Mouse (Mus musculus) MEL (cell line): ENCODE measurements around the gene Mpc1. TPM values are rescaled to one million over a fixed set of nuclear protein-coding genes. Genes with fewer than 3 reads are reported as not detected.

Experiments used
- DNase-seq: peaks from one replicate; pipeline ENCODE4 v3.0.0; 2011; ENCODE audit warnings: low read depth, low spot score
- H3K27ac ChIP-seq: 2 replicates; pipeline ENCODE4 v1.5.1; 2012; ENCODE audit warnings: low read depth, mild to moderate bottlenecking, control low read depth, low read length, moderate library complexity; ENCODE audit not compliant: control insufficient read depth
- H3K27me3 ChIP-seq, 2 experiments: fragments of 150-350 bp in 1 of 2; sonication (generic) in 1 of 2; 2 replicates each; pipeline ENCODE4 v1.6.1; 2012; ENCODE audit warnings: low read length in 2 of 2, mild to moderate bottlenecking in 2 of 2, improper control_type of control experiment in 1 of 2, moderate library complexity in 1 of 2; ENCODE audit not compliant: insufficient read depth in 2 of 2, control insufficient read depth in 1 of 2
- H3K36me3 ChIP-seq, 2 experiments: 2 replicates each; pipeline ENCODE4 v1.6.1; 2012 to 2014; ENCODE audit warnings: low read length in 2 of 2, improper control_type of control experiment in 1 of 2, inconsistent platforms in 1 of 2, mild to moderate bottlenecking in 1 of 2; ENCODE audit not compliant: insufficient read depth in 2 of 2, control insufficient read depth in 1 of 2
- H3K4me1 ChIP-seq, 2 experiments: fragments of 150-350 bp in 1 of 2; sonication (generic) in 1 of 2; 2 replicates each; pipeline ENCODE4 v1.6.1; 2012; ENCODE audit warnings: low read length in 2 of 2, improper control_type of control experiment in 1 of 2, mild to moderate bottlenecking in 1 of 2; ENCODE audit not compliant: insufficient read depth in 2 of 2, control insufficient read depth in 1 of 2
- H3K4me3 ChIP-seq, 2 experiments: fragments of 150-350 bp in 1 of 2; sonication (generic) in 1 of 2; 2 replicates each; pipeline ENCODE4 v1.5.1; 2012; ENCODE audit warnings: low read depth in 2 of 2, low read length in 2 of 2, mild to moderate bottlenecking in 2 of 2, moderate library complexity in 2 of 2, control low read depth in 1 of 2, improper control_type of control experiment in 1 of 2; ENCODE audit not compliant: control insufficient read depth in 1 of 2, insufficient read depth in 1 of 2
- H3K79me2 ChIP-seq: 2 replicates; pipeline ENCODE4 v1.6.1; 2012; ENCODE audit warnings: mild to moderate bottlenecking, low read length, moderate library complexity; ENCODE audit not compliant: control insufficient read depth, poor library complexity, insufficient read depth
- H3K9ac ChIP-seq: 2 replicates; pipeline ENCODE4 v1.6.1; 2012; ENCODE audit warnings: low read depth, mild to moderate bottlenecking, control low read depth, low read length, moderate library complexity; ENCODE audit not compliant: control insufficient read depth, poor library complexity, severe bottlenecking
- H3K9me3 ChIP-seq: fragments of 150-350 bp; sonication (generic); replicated peaks from 2 replicates; pipeline ENCODE4 v1.6.1; 2012; ENCODE audit warnings: mild to moderate bottlenecking, low read length, improper control_type of control experiment, moderate library complexity; ENCODE audit not compliant: insufficient read depth
- BHLHE40 ChIP-seq: IDR thresholded peaks from 2 replicates; pipeline ENCODE4 v1.6.1; 2012; ENCODE audit warnings: low read depth, mild to moderate bottlenecking, inconsistent platforms, low read length, improper control_type of control experiment, borderline replicate concordance
- CHD1 ChIP-seq: IDR thresholded peaks from 2 replicates; pipeline ENCODE4 v1.6.1; 2012; ENCODE audit warnings: low read depth, mild to moderate bottlenecking, inconsistent platforms, low read length, improper control_type of control experiment
- CHD2 ChIP-seq: IDR thresholded peaks from 2 replicates; pipeline ENCODE4 v1.6.1; 2011; ENCODE audit warnings: low read length, improper control_type of control experiment
- CTCF ChIP-seq, 3 experiments: IDR thresholded peaks in 2 of 3; conservative IDR thresholded peaks in 1 of 3; 2 replicates each; pipeline ENCODE4 v1.5.1; 2011 to 2012; ENCODE audit warnings: low read length in 3 of 3, low read depth in 2 of 3, mild to moderate bottlenecking in 2 of 3, improper control_type of control experiment in 1 of 3, inconsistent platforms in 1 of 3, mixed read lengths in 1 of 3, moderate library complexity in 1 of 3; ENCODE audit not compliant: control insufficient read depth in 1 of 3, insufficient read depth in 1 of 3, poor library complexity in 1 of 3, severe bottlenecking in 1 of 3
- E2F4 ChIP-seq: IDR thresholded peaks from 2 replicates; pipeline ENCODE4 v1.6.1; 2011; ENCODE audit warnings: low read depth, low read length, improper control_type of control experiment, borderline replicate concordance
- ELF1 ChIP-seq: IDR thresholded peaks from 2 replicates; pipeline ENCODE4 v1.6.1; 2014; ENCODE audit warnings: low read depth, mild to moderate bottlenecking, inconsistent platforms, low read length, improper control_type of control experiment, moderate library complexity
- EP300 ChIP-seq, 2 experiments: IDR thresholded peaks; 2 replicates each; pipeline ENCODE4 v1.6.1; 2011; ENCODE audit warnings: improper control_type of control experiment in 2 of 2, low read length in 2 of 2, low read depth in 1 of 2, mild to moderate bottlenecking in 1 of 2
- ETS1 ChIP-seq: IDR thresholded peaks from 2 replicates; pipeline ENCODE4 v1.6.1; 2012; ENCODE audit warnings: low read depth, mild to moderate bottlenecking, inconsistent platforms, low read length, improper control_type of control experiment, moderate library complexity
- GABPA ChIP-seq: IDR thresholded peaks from 2 replicates; pipeline ENCODE4 v1.6.1; 2012; ENCODE audit warnings: low read depth, mild to moderate bottlenecking, inconsistent platforms, low read length, improper control_type of control experiment, moderate library complexity
- GATA1 ChIP-seq: IDR thresholded peaks from 2 replicates; pipeline ENCODE4 v1.6.1; 2011; ENCODE audit warnings: low read depth, low read length, improper control_type of control experiment
- HCFC1 ChIP-seq: IDR thresholded peaks from 2 replicates; pipeline ENCODE4 v1.6.1; 2012; ENCODE audit warnings: low read depth, mild to moderate bottlenecking, inconsistent platforms, low read length, improper control_type of control experiment, moderate library complexity
- KAT2A ChIP-seq: conservative IDR thresholded peaks from 2 replicates; pipeline ENCODE4 v1.6.1; 2012; ENCODE audit warnings: low read depth, low read length, improper control_type of control experiment, inconsistent platforms
- MAFK ChIP-seq: IDR thresholded peaks from 2 replicates; pipeline ENCODE4 v1.6.1; 2011; ENCODE audit warnings: low read depth, mild to moderate bottlenecking, low read length, improper control_type of control experiment, borderline replicate concordance
- MAX ChIP-seq: IDR thresholded peaks from 2 replicates; pipeline ENCODE4 v1.6.1; 2011; ENCODE audit warnings: low read length, improper control_type of control experiment
- MAZ ChIP-seq: IDR thresholded peaks from 2 replicates; pipeline ENCODE4 v1.6.1; 2012; ENCODE audit warnings: low read depth, mild to moderate bottlenecking, inconsistent platforms, low read length, improper control_type of control experiment
- MEF2A ChIP-seq: IDR thresholded peaks from 2 replicates; pipeline ENCODE4 v1.6.1; 2014; ENCODE audit warnings: low read depth, mild to moderate bottlenecking, inconsistent platforms, low read length, improper control_type of control experiment; ENCODE audit not compliant: poor library complexity, insufficient replicate concordance, severe bottlenecking; ENCODE audit errors: extremely low read depth
- MXI1 ChIP-seq: IDR thresholded peaks from 2 replicates; pipeline ENCODE4 v1.6.1; 2011; ENCODE audit warnings: mild to moderate bottlenecking, low read depth, low read length, improper control_type of control experiment
- MYB ChIP-seq: IDR thresholded peaks from 2 replicates; pipeline ENCODE4 v1.6.1; 2011; ENCODE audit warnings: mild to moderate bottlenecking, low read depth, low read length, improper control_type of control experiment
- MYC ChIP-seq: IDR thresholded peaks from 2 replicates; pipeline ENCODE4 v1.6.1; 2011; ENCODE audit warnings: low read depth, mild to moderate bottlenecking, low read length, improper control_type of control experiment, moderate library complexity
- NRF1 ChIP-seq: IDR thresholded peaks from 2 replicates; pipeline ENCODE4 v1.6.1; 2014; ENCODE audit warnings: low read depth, mild to moderate bottlenecking, inconsistent platforms, low read length, improper control_type of control experiment, moderate library complexity; ENCODE audit not compliant: poor library complexity, insufficient read depth, severe bottlenecking
- POLR2A ChIP-seq, 2 experiments: IDR thresholded peaks; 2 replicates each; pipeline ENCODE4 v1.6.1; 2011 to 2012; ENCODE audit warnings: low read length in 2 of 2, mild to moderate bottlenecking in 2 of 2, control low read depth in 1 of 2, improper control_type of control experiment in 1 of 2, low read depth in 1 of 2, moderate library complexity in 1 of 2; ENCODE audit not compliant: control insufficient read depth in 1 of 2, insufficient read depth in 1 of 2, poor library complexity in 1 of 2
- POLR2AphosphoS2 ChIP-seq: IDR thresholded peaks from 2 replicates; pipeline ENCODE4 v1.6.1; 2011; ENCODE audit warnings: low read length, improper control_type of control experiment
- RAD21 ChIP-seq: IDR thresholded peaks from 2 replicates; pipeline ENCODE4 v1.6.1; 2011; ENCODE audit warnings: mild to moderate bottlenecking, low read depth, low read length, improper control_type of control experiment
- SIN3A ChIP-seq: IDR thresholded peaks from 2 replicates; pipeline ENCODE4 v1.6.1; 2012; ENCODE audit warnings: low read length, improper control_type of control experiment, inconsistent platforms
- SMC3 ChIP-seq: IDR thresholded peaks from 2 replicates; pipeline ENCODE4 v1.6.1; 2011; ENCODE audit warnings: low read depth, low read length, improper control_type of control experiment
- TAL1 ChIP-seq: IDR thresholded peaks from 2 replicates; pipeline ENCODE4 v1.6.1; 2012; ENCODE audit warnings: mild to moderate bottlenecking, inconsistent platforms, low read length, moderate library complexity, mixed read lengths
- TBP ChIP-seq: IDR thresholded peaks from 2 replicates; pipeline ENCODE4 v1.8.0; 2011; ENCODE audit warnings: low read depth, low read length, improper control_type of control experiment
- TCF12 ChIP-seq: IDR thresholded peaks from 2 replicates; pipeline ENCODE4 v1.6.1; 2014; ENCODE audit warnings: low read depth, mild to moderate bottlenecking, inconsistent platforms, low read length, improper control_type of control experiment, moderate library complexity
- UBTF ChIP-seq: IDR thresholded peaks from 2 replicates; pipeline ENCODE4 v1.6.1; 2012; ENCODE audit warnings: low read depth, mild to moderate bottlenecking, inconsistent platforms, low read length, improper control_type of control experiment, moderate library complexity, borderline replicate concordance; ENCODE audit not compliant: insufficient read depth
- USF1 ChIP-seq: IDR thresholded peaks from 2 replicates; pipeline ENCODE4 v1.6.1; 2014; ENCODE audit warnings: low read depth, mild to moderate bottlenecking, inconsistent platforms, low read length, improper control_type of control experiment, moderate library complexity
- USF2 ChIP-seq, 2 experiments: IDR thresholded peaks; 2 replicates each; pipeline ENCODE4 v1.6.1; 2011 to 2012; ENCODE audit warnings: improper control_type of control experiment in 2 of 2, low read length in 2 of 2, borderline replicate concordance in 1 of 2, inconsistent platforms in 1 of 2, low read depth in 1 of 2, mild to moderate bottlenecking in 1 of 2; ENCODE audit not compliant: insufficient read depth in 1 of 2
- ZC3H11A ChIP-seq: IDR thresholded peaks from 2 replicates; pipeline ENCODE4 v1.6.1; 2012; ENCODE audit warnings: low read depth, mild to moderate bottlenecking, inconsistent platforms, low read length, improper control_type of control experiment
- ZKSCAN1 ChIP-seq: IDR thresholded peaks from 2 replicates; pipeline ENCODE4 v1.6.1; 2012; ENCODE audit warnings: low read depth, mild to moderate bottlenecking, inconsistent platforms, low read length, improper control_type of control experiment, moderate library complexity
- ZMIZ1 ChIP-seq: IDR thresholded peaks from 2 replicates; pipeline ENCODE4 v1.6.1; 2012; ENCODE audit warnings: low read depth, mild to moderate bottlenecking, inconsistent platforms, low read length, improper control_type of control experiment, moderate library complexity
- ZNF384 ChIP-seq: IDR thresholded peaks from 2 replicates; pipeline ENCODE4 v1.6.1; 2012; ENCODE audit warnings: low read depth, mild to moderate bottlenecking, inconsistent platforms, low read length, improper control_type of control experiment
- polyA plus RNA-seq, 2 experiments: library from polyadenylated mRNA; stranded (reverse) in 1 of 2; unstranded in 1 of 2; fragments of >175 nt in 1 of 2; fragments of >200 nt in 1 of 2; gene quantifications; 2 replicates each; pipeline versions ENCODE4 v1.2.1 to v1.2.4; 2012; ENCODE audit warnings: low replicate concordance in 2 of 2, low read depth in 1 of 2; ENCODE audit not compliant: insufficient read length in 2 of 2, insufficient read depth in 1 of 2, missing spikeins in 1 of 2
- total RNA-seq: library from RNA; depleted of rRNA; stranded (reverse); fragments of 300-350 nt; gene quantifications from 2 replicates; pipeline ENCODE4 v1.2.3, GENCODE M21; 2012; rRNA removed

Mpc1 gene
- total RNA-seq (89.6 and 105 TPM in 2 replicates), polyA plus RNA-seq (10 to 100 TPM in 1 of 2 experiments, not detected in 1; 56.2 TPM)

- H3K4me1 ChIP-seq: peaks cover 4 to 7% of the 10 kb centered on the region in 2 experiments; a peak in 3 of 4 replicates
- H3K27me3 ChIP-seq: no peaks in the 10 kb centered on the region; a peak in 1 of 4 replicates
- DNase-seq: peak; percentile 86
- H3K4me3 ChIP-seq: peak within 1 kb of the TSS; percentile 93 to 95
- H3K36me3 ChIP-seq: peaks cover 0 to 8% of the 10 kb centered on the region in 2 experiments; a peak in 2 of 4 replicates
- peaks cover 21% of the 10 kb centered on the region for H3K79me2 ChIP-seq
- H3K9ac ChIP-seq: peak within 1 kb of the TSS; percentile 90
- H3K9me3 ChIP-seq: no peaks in the 10 kb centered on the region
- H3K27ac ChIP-seq: peak within 1 kb of the TSS; percentile 78
- TF ChIP-seq TCF12 (no peak), BHLHE40 (no peak), ZKSCAN1 (no peak), MXI1 (peak; percentile 52; the same call in 1 of the 2 replicates), UBTF (no peak), ELF1 (no peak), TAL1 (no peak), E2F4 (no peak), NRF1 (no peak), TBP (0 out of 2 replicates have a peak, but pooled peaks have one; percentile 5), HCFC1 (peak; percentile 56), EP300 (IDR thresholded peaks at IDR 0.05; ENCODE audit: low read depth in 1 of 2, low read length in 2 of 2) (no peak; a peak in 1 of 4 replicates), ZNF384 (no peak), ZMIZ1 (no peak), GABPA (no peak), CHD2 (no peak), GATA1 (no peak), CTCF (IDR thresholded peaks at IDR 0.05 in 2 of 3, conservative IDR thresholded peaks at IDR 0.05 in 1 of 3; ENCODE audit: control insufficient read depth in 1 of 3, insufficient read depth in 1 of 3, low read depth in 2 of 3, low read length in 3 of 3, poor library complexity in 1 of 3, severe bottlenecking in 1 of 3) (no peak), POLR2AphosphoS2 (no peak), SMC3 (no peak), MYB (no peak), ETS1 (no peak), SIN3A (peak; percentile 66), RAD21 (no peak), USF2 (IDR thresholded peaks at IDR 0.05; ENCODE audit: borderline replicate concordance in 1 of 2, insufficient read depth in 1 of 2, low read depth in 1 of 2, low read length in 2 of 2) (no peak), MAFK (no peak), USF1 (no peak), ZC3H11A (no peak), MAZ (no peak), KAT2A (peak; percentile 41; the same call in 1 of the 2 replicates), POLR2A (IDR thresholded peaks at IDR 0.05; ENCODE audit: control insufficient read depth in 1 of 2, insufficient read depth in 1 of 2, low read depth in 1 of 2, low read length in 2 of 2, poor library complexity in 1 of 2) (peak in 1 of 2 experiments; percentile 52; a peak in 1 of 4 replicates), MEF2A (no peak), MAX (peak; percentile 47; the same call in 1 of the 2 replicates), MYC (0 out of 2 replicates have a peak, but pooled peaks have one; percentile 41), CHD1 (no peak)
These were observed at the start of gene Mpc1 for GRCm38 (mm10) chr17:8282821-8283525. Gene Mpc1 (plus strand): TSS chr17:8282904.
